Mouse (Mus musculus) macrophage (primary cell): Measurements from ENCODE around the gene Sdk2. TPM values are rescaled to one million over a fixed set of nuclear protein-coding genes. Genes with fewer than 3 reads are reported as not detected.

Source experiments
- H3K27ac ChIP-seq: fragments of 350-480 bp; formaldehyde crosslinking; 2 replicates; pipeline ENCODE4 v1.9.0; 2021
- H3K36me3 ChIP-seq: fragments of 350-480 bp; formaldehyde crosslinking; 2 replicates; pipeline ENCODE4 v1.9.0; 2021; ENCODE audit errors: inconsistent target
- H3K4me3 ChIP-seq: fragments of 350-480 bp; formaldehyde crosslinking; 2 replicates; pipeline ENCODE4 v1.9.0; 2021; ENCODE audit errors: inconsistent target
- H3K79me2 ChIP-seq: fragments of 350-480 bp; formaldehyde crosslinking; 2 replicates; pipeline ENCODE4 v1.9.0; 2021; ENCODE audit errors: inconsistent target
- WGBS: methylation state at CpG from one replicate; pipeline ENCODE4 v1.1.7; 2026; ENCODE audit warnings: inconsistent platforms; ENCODE audit not compliant: missing documents; 5-methylcytosine and 5-hydroxymethylcytosine counted together
- polyA plus RNA-seq: library from polyadenylated mRNA; stranded (reverse); fragments of 250-400 nt; gene quantifications from 3 replicates; pipeline ENCODE4 v1.2.4, GENCODE M21; 2018; ENCODE audit warnings: inconsistent platforms

Gene Sdk2
- polyA plus RNA-seq, 1 experiment from 2014 or later: 0.22 TPM

- H3K4me3 ChIP-seq: no peak overlapping the region
- WGBS: 72% methylated on average over 8 of the region's 8 CpGs
- H3K79me2 ChIP-seq: no peaks in the 10 kb centered on the region
- H3K36me3 ChIP-seq: no peaks in the 10 kb centered on the region
- peak overlapping the region; percentile 28; the same call in 1 of the 2 replicates for H3K27ac ChIP-seq
These were observed 304.6 kb downstream of the Sdk2 start for GRCm38 (mm10) chr11:113762136-113762797.

GRCm38 (mm10) chr11:113761646-113762045 lies 305.2 kb downstream of the Sdk2 start:
- Histone ChIP-seq H3K4me3 (no peak overlapping the region), H3K79me2 (no peaks in the 10 kb centered on the region), H3K36me3 (no peaks in the 10 kb centered on the region), H3K27ac (peak overlapping the region; percentile 28; the same call in 1 of the 2 replicates)
- 43% methylated on average over 7 of the region's 7 CpGs for WGBS

GRCm38 (mm10) chr11:113760476-113760875 lies 306.4 kb downstream of the Sdk2 start:
- no peaks in the 10 kb centered on the region for H3K79me2 ChIP-seq
- 86% methylated on average over 7 of the region's 7 CpGs for WGBS
- no peak overlapping the region for H3K27ac ChIP-seq
- no peaks in the 10 kb centered on the region for H3K36me3 ChIP-seq
- no peak overlapping the region for H3K4me3 ChIP-seq

- 87% methylated on average over 5 of the region's 5 CpGs for WGBS
- H3K36me3 ChIP-seq: no peaks in the 10 kb centered on the region
- H3K79me2 ChIP-seq: no peaks in the 10 kb centered on the region
These were observed 308.0 kb downstream of the Sdk2 start for GRCm38 (mm10) chr11:113758851-113759250.

GRCm38 (mm10) chr11:113756578-113756977 lies 310.3 kb downstream of the Sdk2 start:
- H3K4me3 ChIP-seq: no peak overlapping the region
- H3K36me3 ChIP-seq: no peaks in the 10 kb centered on the region
- 96% methylated on average over 12 of the region's 12 CpGs for WGBS

More at GRCm38 (mm10) chr11:113758851-113759250, 308.0 kb downstream of the Sdk2 start:
- Histone ChIP-seq H3K4me3 (no peak overlapping the region), H3K27ac (no peak overlapping the region)

GRCm38 (mm10) chr11:113755878-113756277 lies 311.0 kb downstream of the Sdk2 start:
- Histone ChIP-seq H3K79me2 (peaks cover 6% of the 10 kb centered on the region; the same call in 1 of the 2 replicates), H3K4me3 (no peak overlapping the region), H3K27ac (no peak overlapping the region), H3K36me3 (no peaks in the 10 kb centered on the region)
- 90% methylated on average over 10 of the region's 14 CpGs for WGBS

More at GRCm38 (mm10) chr11:113756578-113756977, 310.3 kb downstream of the Sdk2 start:
- H3K27ac ChIP-seq: no peak overlapping the region
- H3K79me2 ChIP-seq: no peaks in the 10 kb centered on the region

GRCm38 (mm10) chr11:113754845-113755244 lies 312.0 kb downstream of the Sdk2 start:
- no peaks in the 10 kb centered on the region for H3K36me3 ChIP-seq
- H3K79me2 ChIP-seq: peaks cover 16% of the 10 kb centered on the region
- no peak overlapping the region for H3K27ac ChIP-seq
- H3K4me3 ChIP-seq: no peak overlapping the region
- WGBS: 94% methylated on average over 9 of the region's 9 CpGs

GRCm38 (mm10) chr11:113752685-113753430 lies 314.0 kb downstream of the Sdk2 start:
- H3K27ac ChIP-seq: peak overlapping the region; percentile 96
- no peaks in the 10 kb centered on the region for H3K36me3 ChIP-seq
- H3K4me3 ChIP-seq: peak overlapping the region; percentile 78
- 87% methylated on average over 10 of the region's 10 CpGs for WGBS
- H3K79me2 ChIP-seq: peaks cover 36% of the 10 kb centered on the region

GRCm38 (mm10) chr11:113752158-113752661 lies 314.6 kb downstream of the Sdk2 start:
- 9% methylated on average over 14 of the region's 15 CpGs for WGBS

GRCm38 (mm10) chr11:113751484-113752084 lies 315.3 kb downstream of the Sdk2 start, which contains the start of gene Cdc42ep4:
Gene Cdc42ep4, minus strand, starts transcription at chr11:113751881.
- H3K36me3 ChIP-seq: no peaks in the 10 kb centered on the region
- H3K4me3 ChIP-seq: peak within 1 kb of the TSS; percentile 78
- peaks cover 49% of the 10 kb centered on the region for H3K79me2 ChIP-seq
- H3K27ac ChIP-seq: peak within 1 kb of the TSS; percentile 96
- WGBS: under 1% methylated on average over 44 of the region's 44 CpGs

More at GRCm38 (mm10) chr11:113752158-113752661, 314.6 kb downstream of the Sdk2 start:
- peak overlapping the region; percentile 96 for H3K27ac ChIP-seq
- H3K4me3 ChIP-seq: peak overlapping the region; percentile 78
- H3K36me3 ChIP-seq: no peaks in the 10 kb centered on the region
- H3K79me2 ChIP-seq: peaks cover 42% of the 10 kb centered on the region

- H3K4me3 ChIP-seq: peak overlapping the region; percentile 78
- 2% methylated on average over 66 of the region's 67 CpGs for WGBS
These were observed 316.0 kb downstream of the Sdk2 start for GRCm38 (mm10) chr11:113750571-113751483.

GRCm38 (mm10) chr11:113749749-113750351 lies 317.0 kb downstream of the Sdk2 start:
- WGBS: 37% methylated on average over 9 of the region's 9 CpGs
- Histone ChIP-seq H3K4me3 (peak overlapping the region; percentile 78), H3K27ac (peak overlapping the region; percentile 81), H3K79me2 (peaks cover 66% of the 10 kb centered on the region), H3K36me3 (no peaks in the 10 kb centered on the region)

More at GRCm38 (mm10) chr11:113750571-113751483, 316.0 kb downstream of the Sdk2 start:
- no peaks in the 10 kb centered on the region for H3K36me3 ChIP-seq
- H3K79me2 ChIP-seq: peaks cover 56% of the 10 kb centered on the region
- peak overlapping the region; percentile 81 for H3K27ac ChIP-seq

GRCm38 (mm10) chr11:113748797-113749521 lies 317.9 kb downstream of the Sdk2 start:
- Histone ChIP-seq H3K4me3 (no peak overlapping the region; the same call in 1 of the 2 replicates), H3K36me3 (no peaks in the 10 kb centered on the region), H3K27ac (peak overlapping the region; percentile 8; the same call in 1 of the 2 replicates), H3K79me2 (peaks cover 75% of the 10 kb centered on the region)
- 20% methylated on average over 20 of the region's 21 CpGs for WGBS
